9 mouse cellular contexts compared by ENCODE assay signal in genomic region chr16:18195068-18195467, GRCm38 (mm10). TPM values are rescaled to one million over a fixed set of nuclear protein-coding genes. Genes with fewer than 3 reads are reported as not detected.
DNase-seq lines count a peak whose midpoint lies in the region; ATAC-seq and TF ChIP-seq lines count a peak whose summit lies in the region.
"Had no signal": no experiment of that assay in that cellular context is flagged by ENCODE, and none has a peak within 500 bp of the region (broad histone marks: within the 10 kb centered on the region; RNA-seq: fewer than 3 reads in every experiment).

No protein-coding gene starts in this region.

- TF ChIP-seq CTCF in kidney, adult 2 months (conservative IDR thresholded peaks at IDR 0.05; ENCODE audit: insufficient read depth, insufficient read length, low read depth, low read length), result no peak
- TF ChIP-seq CTCF in left cerebral cortex, adult 2 months (IDR thresholded peaks at IDR 0.05), result no peak

- WGBS in kidney, embryonic 15.5 days, result 41% methylated on average over 5 of the region's 5 CpGs
- WGBS in kidney, adult 2 months, result 38% methylated on average over 5 of the region's 5 CpGs

- H3K4me1 ChIP-seq in kidney, embryonic 15.5 days, result peaks cover 45% of the 10 kb centered on the region
- no peaks in the 10 kb centered on the region for H3K4me1 ChIP-seq in kidney, adult 2 months (ENCODE audit: control insufficient read depth, insufficient read depth, low read length)

- peaks cover 7% of the 10 kb centered on the region; the same call in 1 of the 2 replicates for H3K27me3 ChIP-seq in kidney, embryonic 15.5 days
- H3K27me3 ChIP-seq in kidney, adult 2 months (replicated peaks; ENCODE audit: control insufficient read depth, insufficient read depth, low read length), result no peaks in the 10 kb centered on the region

- no peaks in the 10 kb centered on the region for H3K9me3 ChIP-seq in kidney, embryonic 15.5 days (replicated peaks)

- TF ChIP-seq POLR2A in kidney, adult 2 months (IDR thresholded peaks at IDR 0.05; ENCODE audit: low read depth, low read length), result no peak

- peak overlapping the region; percentile 62 for H3K27ac ChIP-seq in kidney, embryonic 15.5 days
- H3K27ac ChIP-seq in kidney, adult 2 months (ENCODE audit: insufficient read depth, low read depth, low read length), result no peak overlapping the region
- H3K27ac ChIP-seq in left cerebral cortex, adult 2 months, result peak overlapping the region; percentile 87

- ATAC-seq in kidney, embryonic 15.5 days (replicated peaks; ENCODE audit: low FRiP score), result peak; percentile 38
- ATAC-seq in activated CD4-positive, CD25-positive, alpha-beta regulatory T cell, adult 4 months, result no peak

- H3K4me3 ChIP-seq in kidney, embryonic 15.5 days (replicated peaks), result no peak overlapping the region
- H3K4me3 ChIP-seq in kidney, adult 2 months (ENCODE audit: insufficient read depth, low read depth, low read length), result no peak overlapping the region
- no peak overlapping the region for H3K4me3 ChIP-seq in left cerebral cortex, adult 2 months

- H3K36me3 ChIP-seq in kidney, embryonic 15.5 days, result no peaks in the 10 kb centered on the region
- no peaks in the 10 kb centered on the region for H3K36me3 ChIP-seq in kidney, adult 2 months (ENCODE audit: control insufficient read depth, insufficient read depth, low read length)

- H3K9ac ChIP-seq in kidney, embryonic 15.5 days, result no peak overlapping the region

- intact Hi-C loops in left cerebral cortex, adult 2 months (cut with DNase I), result loop anchor here (1.0 kb wide), 3 partner anchors 22 to 64 kb away; no protein-coding TSS in a partner anchor

- DNase-seq in kidney, adult 2 months, result no peak
- peak; percentile 33 for DNase-seq in ES-CJ7 (ENCODE audit: low read depth, low spot score)
- DNase-seq in frontal cortex, adult 2 months (ENCODE audit: extremely low spot score in 1 of 2, low spot score in 1 of 2), result peak; percentile 82 to 88
- peak; percentile 74 to 78 for DNase-seq in left cerebral cortex, adult 2 months (ENCODE audit: extremely low spot score in 1 of 2, low spot score in 2 of 2)
- peak; percentile 92 for DNase-seq in telencephalon, adult 2 months (ENCODE audit: low read depth, low spot score)
- no peak for DNase-seq in adrenal gland, postnatal 4 days (ENCODE audit: low spot score in 2 of 2)

- no peak overlapping the region for H3K4me2 ChIP-seq in kidney, embryonic 15.5 days

RNA-seq across cellular contexts. Expression of gene Ccdc188, which starts 22.6 kb away (rescaled TPM):
- not detected in 2 replicates for polyA plus RNA-seq in kidney, embryonic 15.5 days (2015; fragmentation: Nextera tagmentation; extraction: Ambion mirVana)
- polyA plus RNA-seq in kidney, adult 2 months (2012; rRNA removed), result not detected in 2 replicates
- polyA plus RNA-seq in frontal cortex, adult 2 months (2012; rRNA removed), result not detected in 2 replicates
- total RNA-seq in left cerebral cortex, adult 2 months (2021), result not detected
- total RNA-seq in adrenal gland, postnatal 4 days (2021), result not detected
- not detected for polyA plus RNA-seq in activated CD4-positive, CD25-positive, alpha-beta regulatory T cell, adult 4 months (2017; shearing (Covaris generic))
- polyA plus RNA-seq: neural tube, embryonic 14.5 days had no signal

RNA-seq across cellular contexts. Expression of gene Zdhhc8, which starts 39.9 kb away (rescaled TPM):
- 15.6 and 17.5 TPM in 2 replicates for polyA plus RNA-seq in kidney, embryonic 15.5 days (2015; fragmentation: Nextera tagmentation; extraction: Ambion mirVana)
- 28.9 and 44.7 TPM in 2 replicates for polyA plus RNA-seq in kidney, adult 2 months (2012; rRNA removed)
- polyA plus RNA-seq in frontal cortex, adult 2 months (2012; rRNA removed), result 142 and 152 TPM in 2 replicates
- 100 to 1,000 TPM; 132 to 134 TPM for total RNA-seq in left cerebral cortex, adult 2 months (2021)
- total RNA-seq in adrenal gland, postnatal 4 days (2021), result 10 to 100 TPM; 26.7 to 27.0 TPM
- 1 to 10 TPM; 1.7 to 2.7 TPM for polyA plus RNA-seq in activated CD4-positive, CD25-positive, alpha-beta regulatory T cell, adult 4 months (2017; shearing (Covaris generic))

RNA-seq across cellular contexts. Expression of gene Trmt2a, which starts 53.4 kb away (rescaled TPM):
- 99.2 and 102 TPM in 2 replicates for polyA plus RNA-seq in kidney, embryonic 15.5 days (2015; fragmentation: Nextera tagmentation; extraction: Ambion mirVana)
- polyA plus RNA-seq in kidney, adult 2 months (2012; rRNA removed), result 39.3 and 39.4 TPM in 2 replicates
- 76.5 and 77.2 TPM in 2 replicates for polyA plus RNA-seq in frontal cortex, adult 2 months (2012; rRNA removed)
- total RNA-seq in left cerebral cortex, adult 2 months (2021), result 10 to 100 TPM; 43.6 to 47.7 TPM
- 10 to 100 TPM; 55.7 to 58.8 TPM for total RNA-seq in adrenal gland, postnatal 4 days (2021)
- 10 to 100 TPM; 27.7 to 46.5 TPM for polyA plus RNA-seq in activated CD4-positive, CD25-positive, alpha-beta regulatory T cell, adult 4 months (2017; shearing (Covaris generic))

RNA-seq across cellular contexts. Expression of gene Ranbp1, which starts 53.5 kb away (rescaled TPM):
- 662 and 691 TPM in 2 replicates for polyA plus RNA-seq in kidney, embryonic 15.5 days (2015; fragmentation: Nextera tagmentation; extraction: Ambion mirVana)
- 29.7 and 38.5 TPM in 2 replicates for polyA plus RNA-seq in kidney, adult 2 months (2012; rRNA removed)
- 108 and 116 TPM in 2 replicates for polyA plus RNA-seq in frontal cortex, adult 2 months (2012; rRNA removed)
- 10 to 100 TPM; 87.3 to 92.9 TPM for total RNA-seq in left cerebral cortex, adult 2 months (2021)
- 100 to 1,000 TPM; 167 to 187 TPM for total RNA-seq in adrenal gland, postnatal 4 days (2021)
- 100 to 1,000 TPM; 186 to 213 TPM for polyA plus RNA-seq in activated CD4-positive, CD25-positive, alpha-beta regulatory T cell, adult 4 months (2017; shearing (Covaris generic))

Comparison
In these comparisons a context has a peak if more than half of its experiments do, and no peak if none do; other contexts are left out.
1. DNase-seq: peak in ES-CJ7 (single experiment), frontal cortex, adult 2 months (2 of 2), left cerebral cortex, adult 2 months (2 of 2) and telencephalon, adult 2 months (single experiment); none in kidney, adult 2 months (single experiment) and adrenal gland, postnatal 4 days (0 of 2).